Mouse (Mus musculus) kidney, adult 9 months (tissue): ENCODE measurements around the gene Trem2.
"Not testable (repeated sequence)": the region's sequence is repeated elsewhere in the genome, so short reads cannot be mapped to it uniquely, and the experiment has no call there.

Experiments used
- DNase-seq: peaks from one replicate; pipeline ENCODE4 v3.0.0; 2022

Trem2 gene

GRCm38 (mm10) chr17:48352976-48353375, 6.8 kb downstream of the Trem2 start:
- DNase-seq = not testable (repeated sequence)

- DNase-seq = no peak
Measured at GRCm38 (mm10) chr17:48355822-48356221, 9.6 kb downstream of the Trem2 start.

GRCm38 (mm10) chr17:48357892-48358291, 11.7 kb downstream of the Trem2 start:
- no peak for DNase-seq

- DNase-seq = no peak
Measured at GRCm38 (mm10) chr17:48359616-48360015, 13.4 kb downstream of the Trem2 start, which contains the start of gene Treml1. TSS of gene Treml1 (plus strand) at chr17:48359916.

GRCm38 (mm10) chr17:48360462-48360861, 14.3 kb downstream of the Trem2 start:
- no peak for DNase-seq

GRCm38 (mm10) chr17:48362346-48362745, 16.1 kb downstream of the Trem2 start:
- DNase-seq = no peak

GRCm38 (mm10) chr17:48362966-48363365, 16.8 kb downstream of the Trem2 start:
- peak; percentile 31 for DNase-seq

- DNase-seq = no peak
Measured at GRCm38 (mm10) chr17:48363421-48363965, 17.3 kb downstream of the Trem2 start.

- DNase-seq = no peak
Measured at GRCm38 (mm10) chr17:48365511-48366155, 19.4 kb downstream of the Trem2 start.

GRCm38 (mm10) chr17:48366806-48367205, 20.6 kb downstream of the Trem2 start:
- DNase-seq = no peak

GRCm38 (mm10) chr17:48371621-48372020, 25.4 kb downstream of the Trem2 start:
- DNase-seq = peak; percentile 54

- no peak for DNase-seq
Measured at GRCm38 (mm10) chr17:48372987-48373386, 26.8 kb downstream of the Trem2 start.

GRCm38 (mm10) chr17:48376102-48376501, 29.9 kb downstream of the Trem2 start:
- no peak for DNase-seq

- no peak for DNase-seq
Measured at GRCm38 (mm10) chr17:48379050-48379449, 32.8 kb downstream of the Trem2 start.

- DNase-seq = no peak
Measured at GRCm38 (mm10) chr17:48385786-48386461, 39.7 kb downstream of the Trem2 start.

GRCm38 (mm10) chr17:48388666-48389065, 42.5 kb downstream of the Trem2 start:
- no peak for DNase-seq

GRCm38 (mm10) chr17:48389442-48389841, 43.2 kb downstream of the Trem2 start:
- DNase-seq = no peak

GRCm38 (mm10) chr17:48391446-48391845, 45.2 kb downstream of the Trem2 start:
- peak; percentile 55 for DNase-seq

GRCm38 (mm10) chr17:48392616-48393015, 46.4 kb downstream of the Trem2 start:
- DNase-seq = no peak

GRCm38 (mm10) chr17:48401710-48402109, 55.5 kb downstream of the Trem2 start:
- no peak for DNase-seq

GRCm38 (mm10) chr17:48402751-48403150, 56.5 kb downstream of the Trem2 start:
- DNase-seq = peak; percentile 69
